Mouse (Mus musculus): ENCODE measurements around the gene Snip1. TPM values are rescaled to one million over a fixed set of nuclear protein-coding genes. Genes with fewer than 3 reads are reported as not detected.

Snip1 gene
- total RNA-seq, 2 experiments from 2014 or later = 13.8 to 16.3 TPM

GRCm38 (mm10) chr4:125097412-125097811 lies 30.9 kb downstream of the Snip1 start:
- no peak for DNase-seq (ENCODE audit: extremely low spot score in 1 of 2, low spot score in 1 of 2)

GRCm38 (mm10) chr4:125099458-125099857 lies 33.0 kb downstream of the Snip1 start:
- peak; percentile 82 to 98 for DNase-seq (ENCODE audit: extremely low spot score in 1 of 2, low spot score in 1 of 2)

GRCm38 (mm10) chr4:125101334-125101733 lies 34.9 kb downstream of the Snip1 start:
- no peak for DNase-seq (ENCODE audit: extremely low spot score in 1 of 2, low spot score in 1 of 2)

GRCm38 (mm10) chr4:125105354-125105753 lies 38.9 kb downstream of the Snip1 start:
- DNase-seq (ENCODE audit: extremely low spot score in 1 of 2, low spot score in 1 of 2) = no peak

- peak; percentile 85 to 96 for DNase-seq (ENCODE audit: extremely low spot score in 1 of 2, low spot score in 1 of 2)
Measured at GRCm38 (mm10) chr4:125114638-125115037, 48.2 kb downstream of the Snip1 start.

- no peak for DNase-seq (ENCODE audit: extremely low spot score in 1 of 2, low spot score in 1 of 2)
Measured at GRCm38 (mm10) chr4:125115081-125115480, 48.6 kb downstream of the Snip1 start.

- DNase-seq (ENCODE audit: extremely low spot score in 1 of 2, low spot score in 1 of 2) = no peak
Measured at GRCm38 (mm10) chr4:125115710-125116089, 49.2 kb downstream of the Snip1 start.

- DNase-seq (ENCODE audit: extremely low spot score in 1 of 2, low spot score in 1 of 2) = peak in 1 of 2 experiments; percentile 37
Measured at GRCm38 (mm10) chr4:125116090-125116861, 49.8 kb downstream of the Snip1 start.

GRCm38 (mm10) chr4:125116929-125117328 lies 50.5 kb downstream of the Snip1 start:
- no peak for DNase-seq (ENCODE audit: extremely low spot score in 1 of 2, low spot score in 1 of 2)

GRCm38 (mm10) chr4:125117902-125118320 lies 51.4 kb downstream of the Snip1 start:
- no peak for DNase-seq (ENCODE audit: extremely low spot score in 1 of 2, low spot score in 1 of 2)

GRCm38 (mm10) chr4:125119070-125119469 lies 52.6 kb downstream of the Snip1 start:
- DNase-seq (ENCODE audit: extremely low spot score in 1 of 2, low spot score in 1 of 2) = no peak

- DNase-seq (ENCODE audit: extremely low spot score in 1 of 2, low spot score in 1 of 2) = no peak
Measured at GRCm38 (mm10) chr4:125119721-125120120, 53.2 kb downstream of the Snip1 start.

GRCm38 (mm10) chr4:125122431-125123278 lies 56.2 kb downstream of the Snip1 start:
- DNase-seq (ENCODE audit: extremely low spot score in 1 of 2, low spot score in 1 of 2) = no peak

- DNase-seq (ENCODE audit: extremely low spot score in 1 of 2, low spot score in 1 of 2) = peak in 1 of 2 experiments; percentile 6
Measured at GRCm38 (mm10) chr4:125123279-125123671, 56.8 kb downstream of the Snip1 start.

Other genes starting within 250 kb of the Snip1 start
- gene Yrdc, start 216.0 kb upstream of the Snip1 start, total RNA-seq (2021) = 10 to 100 TPM; 31.6 to 32.3 TPM
- gene 1110065P20Rik, start 215.5 kb upstream of the Snip1 start, total RNA-seq (2021) = 100 to 1,000 TPM in 1 of 2 experiments, 10 to 100 TPM in 1; 88.5 to 105 TPM
- gene Maneal, start 204.5 kb upstream of the Snip1 start, total RNA-seq (2021) = 10 to 100 TPM; 50.0 to 53.1 TPM
- gene Epha10, start 185.8 kb upstream of the Snip1 start, total RNA-seq (2021) = 10 to 100 TPM; 25.8 to 30.6 TPM
- 10 to 100 TPM; 20.1 to 20.4 TPM for gene 9930104L06Rik, start 129.6 kb upstream of the Snip1 start, total RNA-seq (2021)
- gene Cdca8, start 127.4 kb upstream of the Snip1 start, total RNA-seq (2021) = 1 to 10 TPM; 2.2 to 2.6 TPM
- gene Rspo1, start 80.2 kb upstream of the Snip1 start, total RNA-seq (2021) = 1 to 10 TPM; 7.4 to 7.9 TPM
- 10 to 100 TPM; 54.3 to 66.8 TPM for gene Gnl2, start 50.1 kb upstream of the Snip1 start, total RNA-seq (2021)
- under 1 TPM; 0.37 to 0.73 TPM for gene Dnali1, start 969 bp upstream of the Snip1 start, total RNA-seq (2021)
- 100 to 1,000 TPM; 116 to 120 TPM for gene Meaf6, start 18.5 kb downstream of the Snip1 start, total RNA-seq (2021)
- under 1 TPM; 0.71 to 0.99 TPM for gene Zc3h12a, start 61.2 kb downstream of the Snip1 start, total RNA-seq (2021)

Data from layer of hippocampus, postnatal 25 days (tissue).